Mouse (Mus musculus) heart, postnatal 14 days (tissue): ENCODE measurements at regions not wholly inside any gene's neighbourhood (a gene's known extent, or its start where the extent isn't known, plus 50 kb on each side); places are given as distances from the start of the nearest gene placed in this dataset.
A peak's percentile ranks its signal among the peaks of the same experiment; 100 is the strongest.

Experiments used
- DNase-seq, 2 experiments: peaks; one replicate each; pipeline ENCODE4 v3.0.0; 2021 to 2022
- intact Hi-C: fragments of 180-260 bp; cut with DNase I; formaldehyde crosslinking; loops from one replicate; pipeline ENCODE4 v1.15.1; 2025

- no peak for DNase-seq
- intact Hi-C loops, result no loop called here
These were observed 51.7 kb upstream of the Rasgrf1 start for GRCm38 (mm10) chr9:89858005-89858404.

- intact Hi-C loops, result no loop called here
- no peak for DNase-seq
These were observed 59.0 kb upstream of the Rasgrf1 start for GRCm38 (mm10) chr9:89850491-89851282.

DNA sequence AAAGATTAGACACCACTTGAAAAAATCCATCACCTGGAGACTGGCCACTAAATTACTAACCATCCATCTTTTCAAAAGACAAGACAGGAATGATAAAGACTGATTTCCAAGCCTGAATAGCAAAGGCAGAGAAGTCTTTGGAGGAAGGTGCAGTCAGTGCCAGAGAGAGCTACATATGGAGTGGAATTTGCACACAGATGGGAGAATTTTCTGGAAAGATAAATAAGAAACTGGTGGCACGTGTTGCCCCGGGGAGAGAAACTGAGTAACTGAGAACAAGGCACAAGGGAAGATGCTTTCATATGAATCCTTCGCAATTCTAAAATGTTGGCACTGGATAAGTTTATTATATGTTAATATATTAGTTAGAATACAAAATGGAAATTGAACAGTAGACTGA, 59.8 kb upstream of the Rasgrf1 start:
- no peak for DNase-seq
- intact Hi-C loops, result no loop called here

DNA sequence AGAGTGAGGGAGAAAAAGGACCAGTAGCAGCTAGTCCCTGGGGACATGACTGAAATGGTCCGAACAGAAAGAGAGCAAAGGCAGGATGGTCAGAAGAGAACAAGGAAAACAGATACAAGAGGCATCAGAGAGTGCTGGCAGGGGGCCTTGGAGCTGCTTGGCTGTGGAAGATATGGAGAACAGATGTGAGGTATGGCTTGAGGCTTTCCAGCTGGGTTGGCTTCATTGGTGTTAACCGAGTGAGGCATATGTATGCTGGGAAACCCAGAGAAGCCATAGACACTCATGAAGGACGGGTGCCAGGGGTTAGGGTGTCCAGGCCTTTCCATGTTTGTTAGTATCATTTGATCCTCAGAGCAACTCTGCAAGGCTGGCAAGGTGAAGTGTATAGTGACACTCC, 61.1 kb upstream of the Rasgrf1 start:
- intact Hi-C loops, result no loop called here
- no peak for DNase-seq

- intact Hi-C loops, result no loop called here
- no peak for DNase-seq
These were observed 62.7 kb upstream of the Rasgrf1 start for GRCm38 (mm10) chr9:89846973-89847372.

DNA sequence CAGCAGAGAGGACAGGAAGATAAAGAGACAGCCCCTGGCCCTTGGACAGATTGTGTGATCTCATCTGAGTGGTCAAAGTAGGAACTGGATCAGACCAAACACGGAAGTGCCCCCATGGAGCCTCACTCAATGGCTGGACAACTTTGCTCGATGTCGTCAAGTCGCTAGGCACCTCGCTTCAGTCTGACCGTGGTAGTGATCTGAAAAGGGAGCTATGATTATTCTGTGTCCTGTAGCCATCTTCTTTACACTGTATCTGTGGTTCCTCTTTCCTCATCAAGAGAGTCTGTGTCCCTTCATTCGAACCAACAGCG, 67.0 kb upstream of the Rasgrf1 start:
- DNase-seq, result peak in 1 of 2 experiments; percentile 9
- intact Hi-C loops, result no loop called here

DNA sequence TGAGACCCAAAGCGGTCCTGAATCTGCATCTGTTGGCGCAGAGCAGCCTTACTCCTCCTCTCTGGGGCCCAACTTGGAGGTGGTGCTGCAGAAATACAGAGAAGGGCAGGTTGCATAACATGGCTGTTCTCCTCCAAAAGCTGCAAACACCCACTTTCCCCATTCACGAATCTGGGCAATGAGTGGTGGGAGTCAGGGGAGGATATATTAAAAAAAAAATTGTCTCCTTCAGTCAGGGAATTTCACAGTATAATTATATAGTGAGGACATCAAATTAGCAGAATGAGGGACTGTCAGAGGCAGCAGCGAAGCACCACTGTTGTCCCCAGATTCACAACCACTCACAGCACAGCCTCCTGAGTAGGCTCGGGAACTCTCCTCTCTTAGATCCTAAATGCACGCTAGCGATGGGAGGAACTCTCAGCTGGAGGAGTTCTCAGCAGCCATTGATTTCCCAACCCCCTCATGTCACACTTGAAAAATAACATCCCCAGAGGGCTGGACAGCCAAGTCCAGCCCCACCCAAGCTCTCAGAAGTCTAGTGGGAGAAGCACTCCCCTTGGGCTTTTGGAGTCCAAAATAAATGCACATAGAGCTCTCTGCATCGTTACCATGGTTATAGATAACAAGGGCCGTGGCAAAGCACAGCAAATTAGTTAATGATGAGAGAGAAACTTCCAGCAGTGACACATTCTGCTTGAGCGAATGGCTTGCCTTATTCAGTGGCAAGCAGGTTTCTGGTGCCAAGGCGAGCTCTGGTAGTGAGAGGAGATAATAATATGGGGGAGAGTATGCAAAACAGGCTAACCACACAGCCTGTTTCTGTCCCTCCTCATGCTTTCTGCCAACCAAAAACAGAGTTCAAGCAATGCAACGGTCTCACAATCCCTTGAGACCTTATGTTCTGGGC, 67.6 kb upstream of the Rasgrf1 start:
- DNase-seq, result peak; percentile 10 to 20
- intact Hi-C loops, result no loop called here

- intact Hi-C loops, result no loop called here
- DNase-seq, result no peak
These were observed 68.3 kb upstream of the Rasgrf1 start for GRCm38 (mm10) chr9:89841371-89841770.

- intact Hi-C loops, result no loop called here
- no peak for DNase-seq
These were observed 73.1 kb upstream of the Rasgrf1 start for GRCm38 (mm10) chr9:89836454-89837245.

- no peak for DNase-seq
- intact Hi-C loops, result no loop called here
These were observed 76.1 kb upstream of the Rasgrf1 start for GRCm38 (mm10) chr9:89833596-89833995.

- intact Hi-C loops, result no loop called here
- no peak for DNase-seq
These were observed 77.9 kb upstream of the Rasgrf1 start for GRCm38 (mm10) chr9:89831855-89832254.

- intact Hi-C loops, result no loop called here
- DNase-seq, result no peak
These were observed 81.6 kb upstream of the Rasgrf1 start for GRCm38 (mm10) chr9:89828156-89828555.

- intact Hi-C loops, result loop anchor here (2.0 kb wide), 2 partner anchors 145 to 249 kb away; no protein-coding TSS in a partner anchor
- DNase-seq, result no peak
These were observed 82.1 kb upstream of the Rasgrf1 start for GRCm38 (mm10) chr9:89827564-89827963.

- DNase-seq, result peak; percentile 85 to 91
- intact Hi-C loops, result loop anchor here (2.0 kb wide), 2 partner anchors 146 to 250 kb away; no protein-coding TSS in a partner anchor
These were observed 82.8 kb upstream of the Rasgrf1 start for GRCm38 (mm10) chr9:89826712-89827548.

- intact Hi-C loops, result no loop called here
- peak in 1 of 2 experiments; percentile 20 for DNase-seq
These were observed 83.6 kb upstream of the Ankrd34c start for GRCm38 (mm10) chr9:89821853-89822243.

DNA sequence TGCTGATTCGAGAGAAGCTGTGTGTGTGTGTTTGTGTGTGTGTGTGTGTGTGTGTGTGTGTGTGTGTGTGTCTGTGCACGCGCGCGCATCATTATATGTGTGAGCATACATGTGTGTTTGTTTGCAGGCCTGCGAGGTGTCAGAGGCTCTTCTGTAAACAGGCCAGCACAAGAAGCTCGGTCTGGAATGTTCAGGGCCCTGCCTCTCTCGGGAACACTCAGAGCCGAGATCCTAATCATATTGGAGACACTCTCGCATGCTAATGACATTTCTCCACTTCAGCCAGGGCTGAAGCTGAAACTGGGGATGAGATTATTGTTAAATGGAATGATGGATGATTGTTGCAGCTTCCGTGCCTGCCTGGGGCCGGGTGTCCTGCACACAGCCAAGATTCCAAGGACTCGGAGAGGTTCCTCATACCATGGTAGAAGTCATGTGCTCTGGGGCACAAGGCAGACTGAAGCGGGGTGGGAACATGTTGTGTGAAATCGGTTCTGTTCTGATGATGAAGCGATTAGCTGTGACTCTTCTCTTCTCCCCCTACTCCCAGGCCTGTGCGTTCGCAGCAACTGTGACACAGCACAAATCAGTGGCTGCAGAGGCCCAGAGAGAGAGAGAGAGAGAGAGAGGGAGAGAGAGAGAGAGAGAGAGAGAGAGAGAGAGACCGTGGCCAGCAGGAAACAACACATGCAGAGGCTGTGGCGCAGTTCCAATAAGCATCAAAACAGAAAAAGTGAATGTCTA, 83.0 kb upstream of the Ankrd34c start:
- intact Hi-C loops, result no loop called here
- DNase-seq, result peak; percentile 15 to 38

DNA sequence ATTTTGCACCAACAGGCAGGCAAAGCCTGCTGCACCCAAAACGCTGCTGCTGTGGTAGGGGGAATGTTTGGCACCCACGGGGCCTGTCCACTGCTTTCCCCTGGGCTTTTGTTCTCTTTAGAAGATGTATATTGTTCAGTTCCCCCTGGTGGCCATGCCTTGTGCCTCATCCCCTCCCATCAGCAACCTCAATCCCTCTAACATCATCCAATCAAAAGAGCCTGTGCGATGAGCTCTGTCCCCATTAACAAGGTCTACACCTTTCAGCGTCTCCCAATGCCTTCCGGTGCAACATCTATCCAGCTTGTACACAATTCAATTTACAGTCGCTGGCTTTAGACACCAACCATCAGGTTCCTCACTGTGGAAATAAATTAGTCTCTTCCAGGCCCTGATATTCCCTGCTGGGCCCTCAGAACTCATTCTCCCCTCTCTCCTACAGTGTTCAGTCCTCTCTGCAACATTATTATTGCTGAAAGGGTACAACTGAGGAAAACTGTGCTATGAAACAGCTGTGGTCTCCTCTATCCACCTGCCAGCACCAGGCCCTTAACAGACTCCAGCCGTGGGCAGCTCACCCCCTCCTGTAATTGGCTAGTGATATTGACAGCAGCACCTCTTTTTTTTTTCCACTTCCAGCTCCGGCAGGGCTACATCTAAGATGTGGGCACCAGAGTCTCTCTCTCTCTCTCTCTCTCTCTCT, 75.5 kb upstream of the Ankrd34c start:
- no peak for DNase-seq
- intact Hi-C loops, result no loop called here

GRCm38 (mm10) chr9:89807381-89807780, 69.1 kb upstream of the Ankrd34c start:
- intact Hi-C loops, result no loop called here
- DNase-seq, result no peak

DNA sequence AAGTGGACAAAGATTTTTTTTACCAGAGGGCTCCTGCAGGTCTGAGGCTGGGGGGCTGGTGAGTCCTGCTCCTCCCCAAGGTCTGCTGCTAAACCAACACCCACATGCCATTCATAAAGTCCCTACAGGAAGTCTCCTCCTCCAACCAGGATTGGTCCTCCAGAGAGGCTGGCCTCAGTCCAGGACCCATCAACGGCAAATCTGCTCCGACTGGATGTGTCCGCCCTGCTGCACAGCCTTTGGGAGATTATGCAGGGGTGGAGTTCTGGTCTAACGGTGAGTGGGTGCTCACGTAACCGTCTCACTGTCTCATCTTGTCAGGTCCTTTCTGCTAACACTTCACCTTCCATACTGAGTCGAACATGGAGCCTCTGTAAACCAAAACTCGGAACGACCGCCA, 64.4 kb upstream of the Ankrd34c start:
- DNase-seq, result peak; percentile 27 to 32
- intact Hi-C loops, result no loop called here
